Mouse (Mus musculus) neural tube, embryonic 12.5 days (tissue): ENCODE data around the gene Arhgef9. TPM values are rescaled to one million over a fixed set of nuclear protein-coding genes. Genes with fewer than 3 reads are reported as not detected.
A peak's percentile ranks its signal among the peaks of the same experiment; 100 is the strongest.

Experiments
- ATAC-seq: fragments of 200-750 bp; cut with Nextera tagmentation; 2 replicates; pipeline ENCODE4 v1.8.0; 2017; ENCODE audit warnings: low read depth, mild to moderate bottlenecking, moderate TSS enrichment, moderate library complexity; ENCODE audit not compliant: low FRiP score
- H3K27ac ChIP-seq: fragments of 300-500 bp; sonication (generic); 2 replicates; pipeline ENCODE4 v1.5.1; 2016
- H3K27me3 ChIP-seq: fragments of 300-500 bp; sonication (generic); replicated peaks from 2 replicates; pipeline ENCODE4 v1.6.1; 2016; ENCODE audit warnings: mild to moderate bottlenecking
- H3K36me3 ChIP-seq: fragments of 300-500 bp; sonication (generic); 2 replicates; pipeline ENCODE4 v1.6.1; 2016; ENCODE audit warnings: mild to moderate bottlenecking
- H3K4me1 ChIP-seq: fragments of 300-500 bp; sonication (generic); 2 replicates; pipeline ENCODE4 v1.6.1; 2016
- H3K4me2 ChIP-seq: fragments of 300-500 bp; sonication (generic); replicated peaks from 2 replicates; pipeline ENCODE4 v1.6.1; 2016; ENCODE audit warnings: mild to moderate bottlenecking
- H3K4me3 ChIP-seq: fragments of 300-500 bp; sonication (generic); 2 replicates; pipeline ENCODE4 v1.5.1; 2016
- H3K9ac ChIP-seq: fragments of 300-500 bp; sonication (generic); 2 replicates; pipeline ENCODE4 v1.6.1; 2016; ENCODE audit warnings: mild to moderate bottlenecking
- H3K9me3 ChIP-seq: fragments of 300-500 bp; sonication (generic); 2 replicates; pipeline ENCODE4 v1.6.1; 2016; ENCODE audit warnings: mild to moderate bottlenecking
- WGBS: fragments of 180-500 bp; shearing (Covaris S2); methylation state at CpG from one replicate; pipeline ENCODE4 v1.1.7; 2016; 5-methylcytosine and 5-hydroxymethylcytosine counted together
- polyA plus RNA-seq: library from polyadenylated mRNA; unstranded; fragments of >200 nt; fragmentation: Nextera tagmentation; extraction: Ambion mirVana; gene quantifications from 2 replicates; pipeline ENCODE4 v1.2.1, GENCODE M21; 2016

Arhgef9 gene
- polyA plus RNA-seq, result 20.9 and 27.3 TPM in 2 replicates

DNA sequence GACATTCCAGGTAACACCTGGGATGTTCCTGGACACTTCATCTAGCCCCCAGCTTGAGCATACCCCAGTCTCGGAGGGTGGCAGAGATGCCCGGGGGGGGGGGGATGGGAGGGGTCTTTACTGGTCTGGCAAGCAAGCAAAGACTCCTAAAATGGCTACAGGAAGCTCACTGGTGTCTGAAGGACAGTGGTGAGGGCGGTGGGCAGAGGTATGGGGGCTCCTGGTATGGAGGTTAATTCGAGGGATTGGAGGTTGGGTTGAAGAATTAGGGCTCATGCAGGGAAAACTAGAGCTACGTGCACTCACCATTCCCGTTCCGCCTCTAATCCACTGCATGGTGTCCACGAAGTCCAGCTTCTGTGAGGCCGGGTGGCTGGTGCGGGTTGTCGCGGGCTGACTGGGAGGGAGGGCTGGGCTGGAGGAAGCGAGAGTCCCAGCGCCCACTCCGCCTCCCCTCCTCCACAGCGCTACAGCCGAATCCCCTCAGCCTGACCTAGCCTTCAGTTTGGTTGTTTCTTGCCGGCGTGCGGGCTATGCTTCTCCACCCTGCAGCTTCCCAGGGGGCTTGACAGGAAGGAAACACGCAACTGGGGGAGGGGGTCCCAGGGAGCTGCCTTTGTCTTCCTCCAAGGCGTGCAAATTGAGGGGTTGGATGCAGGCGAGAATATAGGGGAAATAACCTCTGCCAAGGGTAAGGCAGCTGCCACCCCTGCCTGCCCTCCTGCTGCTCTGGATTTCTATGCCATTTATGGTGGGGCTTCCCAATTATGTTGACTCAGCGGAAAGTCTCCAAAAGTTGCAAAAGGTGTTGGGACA lies at the start of gene Arhgef9:
TSS of gene Arhgef9 (minus strand) at position 753 of the 816 bp plus-strand sequence.
- Histone ChIP-seq H3K9ac (peak within 1 kb of the TSS; percentile 48), H3K27ac (no peak within 1 kb of the TSS), H3K9me3 (no peaks in the 10 kb centered on the region), H3K4me3 (peak within 1 kb of the TSS; percentile 36), H3K4me1 (no peaks in the 10 kb centered on the region), H3K27me3 (no peaks in the 10 kb centered on the region), H3K36me3 (no peaks in the 10 kb centered on the region), H3K4me2 (peak within 1 kb of the TSS; percentile 58)
- 29% methylated on average over 24 of the region's 24 CpGs for whole genome bisulfite sequencing
- ATAC-seq, result peak; percentile 87

DNA sequence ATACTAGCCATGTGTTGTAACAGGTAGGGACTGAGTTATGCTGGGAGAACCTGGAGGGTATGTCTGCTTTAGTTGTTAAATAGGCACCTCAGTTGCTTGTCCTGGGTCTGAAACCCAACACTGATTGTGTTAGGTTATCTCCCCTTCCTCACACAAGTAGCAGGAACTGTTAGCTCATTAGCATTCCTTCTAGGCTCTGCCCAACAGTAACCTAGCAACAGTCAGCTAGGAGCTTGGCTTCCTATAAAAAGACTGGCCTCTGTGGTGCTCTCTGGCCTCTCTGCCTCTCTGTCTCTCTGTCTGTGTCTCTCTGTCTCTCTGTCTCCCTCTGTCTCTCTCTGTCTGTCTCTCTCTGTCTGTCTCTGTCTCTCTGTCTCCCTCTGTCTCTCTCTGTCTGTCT lies 42.2 kb upstream of the Arhgef9 start:
- no peak overlapping the region for H3K9ac ChIP-seq
- no peaks in the 10 kb centered on the region for H3K4me1 ChIP-seq
- no peaks in the 10 kb centered on the region for H3K9me3 ChIP-seq
- H3K27ac ChIP-seq, result no peak overlapping the region
- no peaks in the 10 kb centered on the region for H3K36me3 ChIP-seq
- no peaks in the 10 kb centered on the region for H3K27me3 ChIP-seq
- ATAC-seq, result 0 out of 2 replicates have a peak, but pooled peaks have one; percentile 56
- H3K4me3 ChIP-seq, result no peak overlapping the region
- no peak overlapping the region for H3K4me2 ChIP-seq

DNA sequence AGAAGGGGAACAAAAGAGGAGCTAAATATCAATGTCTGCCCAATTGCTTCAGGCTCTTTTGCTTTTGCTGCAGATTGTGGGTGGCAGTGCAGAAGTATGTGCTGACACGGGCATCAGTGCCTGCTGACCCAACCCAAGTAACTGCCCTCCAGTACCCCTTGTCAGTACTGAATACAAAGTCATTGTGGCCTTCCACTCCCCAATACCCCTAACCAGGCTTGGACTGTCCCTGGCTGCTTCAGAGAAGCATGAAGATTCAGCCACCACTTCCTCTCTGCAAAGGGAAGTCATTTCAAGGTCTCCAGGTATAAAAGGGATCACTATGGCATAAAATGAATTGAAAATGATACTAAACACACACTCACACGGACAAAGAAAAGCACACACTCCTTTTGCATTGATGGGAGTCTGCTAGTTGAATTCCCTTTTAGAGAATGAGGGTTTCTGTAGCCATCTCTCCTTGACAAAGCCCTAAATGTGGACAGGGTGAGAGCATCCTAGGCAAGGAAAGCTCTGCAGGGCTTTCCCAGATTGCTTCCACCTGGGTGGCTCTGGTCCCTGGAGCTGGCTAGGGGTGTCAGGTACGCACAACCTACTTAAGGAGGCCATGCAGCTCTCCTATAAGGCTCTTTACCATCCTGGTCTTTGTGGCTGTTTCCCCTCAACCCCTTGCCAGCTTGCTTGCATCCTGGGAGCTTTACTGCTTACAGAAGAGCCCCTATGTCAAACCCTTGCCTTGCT lies 1.1 kb downstream of the Arhgef9 start:
- peak; percentile 49; the same call in 1 of the 2 replicates for ATAC-seq
- no peak overlapping the region for H3K27ac ChIP-seq
- WGBS, result 58% methylated on average over 3 of the region's 3 CpGs

DNA sequence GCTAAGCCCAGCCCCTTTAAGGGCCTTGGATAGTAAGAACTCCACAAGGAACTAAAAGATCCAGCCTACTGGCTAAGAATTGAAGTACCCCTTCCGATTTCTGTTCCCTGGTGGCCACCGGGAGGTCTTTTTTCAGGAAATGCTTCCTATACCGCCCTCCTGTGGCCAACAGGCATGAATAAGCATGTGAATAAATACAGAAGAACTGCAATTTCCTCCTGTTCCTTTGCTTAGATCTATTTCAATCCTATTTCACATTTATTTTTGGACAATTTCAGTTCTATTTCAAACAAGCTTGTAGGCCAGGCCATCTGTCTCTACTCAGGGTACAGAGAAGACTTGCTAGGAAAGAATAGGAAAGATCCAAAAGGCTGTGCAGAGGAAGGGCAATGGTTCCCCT lies 20.7 kb downstream of the Arhgef9 start:
- 10% methylated on average over 3 of the region's 3 CpGs for WGBS
- no peak for ATAC-seq
- Histone ChIP-seq H3K4me3 (no peak overlapping the region), H3K27ac (no peak overlapping the region), H3K9ac (no peak overlapping the region), H3K4me1 (no peaks in the 10 kb centered on the region), H3K4me2 (no peak overlapping the region), H3K9me3 (no peaks in the 10 kb centered on the region), H3K27me3 (no peaks in the 10 kb centered on the region), H3K36me3 (no peaks in the 10 kb centered on the region)

More for the DNA sequence above, 1.1 kb downstream of the Arhgef9 start:
- peak overlapping the region; percentile 58 for H3K4me2 ChIP-seq
- no peaks in the 10 kb centered on the region for H3K27me3 ChIP-seq
- H3K4me3 ChIP-seq, result peak overlapping the region; percentile 36
- no peaks in the 10 kb centered on the region for H3K4me1 ChIP-seq
- H3K36me3 ChIP-seq, result no peaks in the 10 kb centered on the region
- H3K9me3 ChIP-seq, result no peaks in the 10 kb centered on the region
- H3K9ac ChIP-seq, result peak overlapping the region; percentile 48

DNA sequence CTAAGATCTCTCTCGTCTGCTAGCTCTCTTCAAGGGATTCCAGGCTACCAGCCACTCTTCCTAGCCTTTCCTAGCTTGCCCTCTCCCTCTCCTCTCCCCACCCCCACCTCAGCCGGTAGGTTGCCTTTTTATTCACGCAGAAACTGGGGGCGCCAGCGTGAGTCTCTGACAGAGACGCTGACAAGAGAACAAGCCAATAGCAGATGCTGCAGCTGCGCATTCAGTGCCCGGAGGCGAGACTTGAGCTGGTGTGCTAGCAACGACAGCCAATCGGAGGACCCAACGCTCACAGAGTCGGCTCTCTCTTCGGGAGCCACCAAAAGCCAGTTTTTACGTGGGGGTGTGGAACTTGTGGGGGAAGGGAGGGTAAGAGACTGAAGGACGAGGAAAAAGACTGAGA lies 30.3 kb downstream of the Arhgef9 start:
- no peaks in the 10 kb centered on the region for H3K27me3 ChIP-seq
- 16% methylated on average over 16 of the region's 16 CpGs for WGBS
- peak overlapping the region; percentile 43 for H3K4me3 ChIP-seq
- H3K36me3 ChIP-seq, result no peaks in the 10 kb centered on the region
- H3K4me2 ChIP-seq, result peak overlapping the region; percentile 63
- H3K9ac ChIP-seq, result peak overlapping the region; percentile 55
- peak; percentile 99 for ATAC-seq
- peak overlapping the region; percentile 57; the same call in 1 of the 2 replicates for H3K27ac ChIP-seq
- H3K4me1 ChIP-seq, result 0 out of 2 replicates have a peak, but pooled peaks cover 6% of the 10 kb centered on the region
- no peaks in the 10 kb centered on the region for H3K9me3 ChIP-seq

DNA sequence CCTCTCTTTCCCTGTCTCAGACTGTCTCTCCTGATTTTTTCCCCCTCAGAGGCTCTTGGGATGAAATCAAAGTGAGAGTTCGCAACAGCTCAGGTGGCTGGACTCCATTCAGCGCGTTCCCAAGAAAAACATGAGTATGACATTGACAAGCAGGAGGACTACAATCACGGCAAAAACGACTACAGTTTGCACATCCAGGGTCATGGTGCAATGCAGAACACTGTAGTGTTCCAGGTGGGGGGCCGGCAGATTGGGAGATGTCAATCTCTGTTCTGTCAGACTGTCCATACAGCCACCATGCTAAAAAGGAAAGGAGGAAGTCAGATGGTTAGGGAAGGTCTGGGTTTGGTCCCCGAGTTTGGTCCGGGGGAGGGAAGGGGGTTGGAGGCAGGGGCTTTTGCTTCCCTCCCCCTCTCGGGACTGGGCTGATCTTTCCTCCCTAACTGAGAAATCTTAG lies 31.0 kb downstream of the Arhgef9 start:
- 27% methylated on average over 9 of the region's 9 CpGs for WGBS
- no peaks in the 10 kb centered on the region for H3K27me3 ChIP-seq
- peak overlapping the region; percentile 63 for H3K4me2 ChIP-seq
- peak overlapping the region; percentile 43 for H3K4me3 ChIP-seq
- H3K9me3 ChIP-seq, result no peaks in the 10 kb centered on the region
- peak overlapping the region; percentile 55 for H3K9ac ChIP-seq
- H3K36me3 ChIP-seq, result no peaks in the 10 kb centered on the region
- peak; percentile 59 for ATAC-seq
- 0 out of 2 replicates have a peak, but pooled peaks cover 6% of the 10 kb centered on the region for H3K4me1 ChIP-seq
- H3K27ac ChIP-seq, result peak overlapping the region; percentile 57; the same call in 1 of the 2 replicates

DNA sequence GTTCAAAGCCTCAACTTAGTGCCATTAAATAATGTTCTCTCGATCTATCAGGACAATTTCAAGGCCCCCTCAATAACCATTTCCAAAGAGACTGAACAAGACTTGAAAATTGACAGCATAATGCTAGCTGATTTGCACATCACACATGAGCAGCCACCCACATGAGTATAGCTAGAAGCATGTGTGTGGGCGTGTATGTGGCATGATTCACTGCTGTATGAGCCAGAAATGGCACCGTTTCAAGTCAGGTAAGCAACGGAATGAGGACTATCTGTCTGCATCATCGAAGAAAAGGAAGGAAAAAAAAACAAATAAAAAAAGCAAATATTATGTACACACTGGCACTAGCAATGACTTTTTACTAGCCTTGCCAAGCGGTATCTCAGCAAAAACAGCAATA lies 32.5 kb downstream of the Arhgef9 start:
- H3K27ac ChIP-seq, result no peak overlapping the region
- 0 out of 2 replicates have a peak, but pooled peaks cover 6% of the 10 kb centered on the region for H3K4me1 ChIP-seq
- no peak overlapping the region for H3K4me3 ChIP-seq
- H3K9ac ChIP-seq, result no peak overlapping the region
- H3K4me2 ChIP-seq, result no peak overlapping the region; the same call in 1 of the 2 replicates
- 71% methylated on average over 6 of the region's 6 CpGs for WGBS
- no peaks in the 10 kb centered on the region for H3K27me3 ChIP-seq
- no peaks in the 10 kb centered on the region for H3K9me3 ChIP-seq
- ATAC-seq, result no peak
- no peaks in the 10 kb centered on the region for H3K36me3 ChIP-seq

DNA sequence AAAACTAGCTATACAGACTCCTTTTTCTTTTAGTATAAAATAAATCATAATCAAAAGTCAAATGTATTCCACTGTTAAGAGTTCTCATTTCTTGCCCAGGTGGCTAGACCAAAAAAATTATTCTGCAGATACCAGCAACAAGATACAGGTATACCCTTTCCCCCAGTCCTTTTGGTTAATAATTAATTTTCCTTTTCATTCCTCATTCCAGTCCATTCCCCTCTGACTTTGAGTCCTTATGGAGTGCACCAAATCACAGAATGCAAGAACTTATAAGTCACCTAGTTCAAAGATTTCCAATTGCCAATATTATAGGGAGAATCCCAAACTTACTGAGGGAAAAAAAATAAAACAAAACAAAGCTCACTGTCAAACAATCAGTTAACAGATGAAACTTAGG lies 33.2 kb downstream of the Arhgef9 start:
- Histone ChIP-seq H3K4me2 (no peak overlapping the region; the same call in 1 of the 2 replicates), H3K36me3 (no peaks in the 10 kb centered on the region), H3K4me3 (no peak overlapping the region), H3K9ac (no peak overlapping the region), H3K27ac (no peak overlapping the region), H3K27me3 (no peaks in the 10 kb centered on the region), H3K9me3 (no peaks in the 10 kb centered on the region), H3K4me1 (0 out of 2 replicates have a peak, but pooled peaks cover 6% of the 10 kb centered on the region)
- no peak for ATAC-seq

DNA sequence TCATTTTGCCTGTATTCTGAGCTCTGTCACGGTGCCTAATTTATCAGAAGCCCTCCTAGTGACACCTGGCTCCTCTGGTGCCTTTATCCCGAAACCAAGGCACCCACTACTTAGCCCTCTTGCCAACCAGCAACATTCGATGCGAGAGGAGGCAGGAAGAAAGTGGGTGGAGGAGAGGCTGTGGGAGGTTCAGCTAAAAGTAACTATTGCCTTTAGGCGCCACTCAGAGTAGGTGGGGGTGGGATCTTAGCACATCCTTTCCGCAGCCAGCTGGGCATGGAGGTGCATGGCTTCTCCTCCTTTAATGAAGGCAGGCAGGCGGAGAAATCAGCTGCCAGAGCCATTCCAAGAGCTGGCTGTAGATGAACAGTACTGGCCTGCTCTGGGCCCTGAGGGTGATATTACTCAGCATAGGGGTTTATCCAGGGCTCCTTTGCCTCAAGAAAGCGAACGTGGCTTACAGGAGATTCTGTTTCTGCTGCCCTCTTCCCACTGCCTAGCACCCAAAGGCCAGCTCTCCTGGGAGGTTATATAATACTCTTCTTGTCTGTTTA lies 39.7 kb downstream of the Arhgef9 start:
- Histone ChIP-seq H3K27ac (no peak overlapping the region), H3K4me1 (no peaks in the 10 kb centered on the region), H3K36me3 (no peaks in the 10 kb centered on the region), H3K9me3 (no peaks in the 10 kb centered on the region), H3K9ac (no peak overlapping the region), H3K4me2 (no peak overlapping the region), H3K27me3 (no peaks in the 10 kb centered on the region), H3K4me3 (no peak overlapping the region)
- ATAC-seq, result no peak
- 43% methylated on average over 9 of the region's 9 CpGs for WGBS

DNA sequence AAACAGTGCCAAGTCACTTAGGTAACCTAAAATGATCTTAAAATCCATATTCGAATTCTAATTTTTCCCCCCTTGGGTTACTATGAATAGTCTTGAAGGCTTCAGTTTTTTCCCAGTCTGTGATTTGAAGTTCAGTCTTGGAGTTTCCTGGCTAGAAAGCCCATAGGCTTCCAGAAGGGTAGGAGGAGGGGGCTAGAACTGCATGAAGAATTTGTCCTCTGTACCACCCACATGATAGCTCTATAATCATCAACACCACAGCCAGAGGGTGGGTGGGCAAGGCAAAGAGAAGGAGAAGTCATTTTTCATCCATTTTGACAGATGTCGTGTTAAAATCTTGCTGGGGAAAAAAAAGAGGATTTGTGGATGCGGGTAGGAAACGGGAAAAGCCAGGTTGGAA lies 58.0 kb downstream of the Arhgef9 start:
- Histone ChIP-seq H3K27ac (no peak overlapping the region), H3K36me3 (no peaks in the 10 kb centered on the region), H3K9me3 (no peaks in the 10 kb centered on the region), H3K9ac (no peak overlapping the region), H3K4me3 (no peak overlapping the region), H3K4me2 (no peak overlapping the region), H3K4me1 (no peaks in the 10 kb centered on the region), H3K27me3 (no peaks in the 10 kb centered on the region)
- WGBS, result 85% methylated on average over 4 of the region's 4 CpGs
- ATAC-seq, result no peak

DNA sequence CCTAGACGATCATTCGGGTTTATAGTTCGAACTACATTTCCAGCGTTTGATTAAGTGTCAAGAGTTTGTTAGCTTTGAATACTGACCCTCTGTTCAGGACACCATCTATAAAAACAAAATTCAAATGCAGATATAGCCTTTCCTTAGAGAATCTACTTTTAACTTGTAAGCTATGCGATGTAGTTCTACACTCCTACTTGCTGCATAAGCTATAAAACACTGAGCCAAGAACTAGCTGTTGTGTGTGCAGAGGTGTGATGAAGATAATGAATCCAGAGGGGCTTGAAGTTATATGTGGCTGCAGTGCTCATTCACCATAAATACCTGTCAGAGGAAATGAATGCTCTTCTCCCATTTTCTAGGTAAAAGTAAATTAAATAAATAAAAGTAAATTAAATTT lies 63.2 kb downstream of the Arhgef9 start:
- Histone ChIP-seq H3K4me1 (no peaks in the 10 kb centered on the region), H3K27ac (no peak overlapping the region), H3K4me2 (no peak overlapping the region), H3K9ac (no peak overlapping the region), H3K27me3 (no peaks in the 10 kb centered on the region), H3K9me3 (no peaks in the 10 kb centered on the region), H3K36me3 (no peaks in the 10 kb centered on the region), H3K4me3 (no peak overlapping the region)
- no peak for ATAC-seq
- WGBS, result 85% methylated on average over 5 of the region's 5 CpGs

DNA sequence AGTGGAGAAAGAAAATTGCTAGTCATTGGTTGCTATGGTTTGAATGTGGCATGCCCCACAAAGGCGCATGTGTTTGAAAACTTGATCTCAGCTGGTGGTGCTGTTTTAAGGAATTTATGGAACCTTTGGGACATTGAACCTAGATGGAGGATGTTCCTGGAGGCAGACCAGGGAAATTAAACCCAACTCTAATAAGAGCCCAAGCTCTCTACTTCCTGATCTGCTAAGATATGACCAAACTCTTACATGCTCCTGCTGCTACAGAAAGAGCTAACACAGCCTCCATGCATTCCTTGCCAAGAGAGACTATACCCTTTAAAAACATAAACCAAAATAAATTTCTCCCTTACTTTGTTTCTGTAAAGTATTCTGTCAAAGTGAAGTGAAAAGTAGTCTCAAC lies 63.7 kb downstream of the Arhgef9 start:
- Histone ChIP-seq H3K4me1 (no peaks in the 10 kb centered on the region), H3K27ac (no peak overlapping the region), H3K36me3 (no peaks in the 10 kb centered on the region), H3K9me3 (no peaks in the 10 kb centered on the region), H3K27me3 (no peaks in the 10 kb centered on the region), H3K4me3 (no peak overlapping the region), H3K4me2 (no peak overlapping the region), H3K9ac (no peak overlapping the region)
- no peak for ATAC-seq
- WGBS, result 70% methylated on average over 1 of the region's 1 CpGs
